In genomic region chr5:122401303-122401640, GRCm38 (mm10) we compare ENCODE assay signal across 8 mouse cellular contexts. TPM values are rescaled to one million over a fixed set of nuclear protein-coding genes. Genes with fewer than 3 reads are reported as not detected.
DNase-seq lines count a peak whose midpoint lies in the region; ATAC-seq and TF ChIP-seq lines count a peak whose summit lies in the region.

No protein-coding gene starts in this region.

- no peak overlapping the region for H3K9ac ChIP-seq in forebrain, postnatal 0 days
- H3K9ac ChIP-seq in forebrain, embryonic 13.5 days: no peak overlapping the region
- no peak overlapping the region for H3K9ac ChIP-seq in midbrain, embryonic 13.5 days (replicated peaks)

- H3K4me3 ChIP-seq in forebrain, postnatal 0 days (ENCODE audit: low read depth, low read length): no peak overlapping the region
- H3K4me3 ChIP-seq in forebrain, embryonic 13.5 days: no peak overlapping the region
- no peak overlapping the region for H3K4me3 ChIP-seq in midbrain, embryonic 13.5 days (replicated peaks)
- H3K4me3 ChIP-seq in testis, adult 2 months (ENCODE audit: control insufficient read depth, low read depth, low read length): no peak overlapping the region

- no peak overlapping the region for H3K27ac ChIP-seq in forebrain, postnatal 0 days (ENCODE audit: low read depth, low read length)
- no peak overlapping the region for H3K27ac ChIP-seq in forebrain, embryonic 13.5 days
- H3K27ac ChIP-seq in midbrain, embryonic 13.5 days: no peak overlapping the region
- no peak overlapping the region for H3K27ac ChIP-seq in testis, adult 2 months (ENCODE audit: control insufficient read depth, insufficient read depth, low read depth, low read length)

- no peaks in the 10 kb centered on the region for H3K9me3 ChIP-seq in forebrain, postnatal 0 days (ENCODE audit: low read length)
- no peaks in the 10 kb centered on the region for H3K9me3 ChIP-seq in forebrain, embryonic 13.5 days (replicated peaks)
- no peaks in the 10 kb centered on the region for H3K9me3 ChIP-seq in midbrain, embryonic 13.5 days

- peak; percentile 94 for TF ChIP-seq CTCF in forebrain, postnatal 0 days (IDR thresholded peaks at IDR 0.05; ENCODE audit: low read depth)
- peak; percentile 89 for TF ChIP-seq CTCF in testis, adult 2 months (IDR thresholded peaks at IDR 0.05; ENCODE audit: control insufficient read depth, insufficient read depth, insufficient replicate concordance, low read depth, low read length)

- H3K4me2 ChIP-seq in forebrain, postnatal 0 days (ENCODE audit: low read depth): no peak overlapping the region
- H3K4me2 ChIP-seq in forebrain, embryonic 13.5 days: no peak overlapping the region
- H3K4me2 ChIP-seq in midbrain, embryonic 13.5 days (replicated peaks): no peak overlapping the region

- no peak for TF ChIP-seq POLR2A in testis, adult 2 months (IDR thresholded peaks at IDR 0.05; ENCODE audit: control insufficient read depth, low read depth, low read length)

- ATAC-seq in forebrain, postnatal 0 days: peak; percentile 67; the same call in 1 of the 2 replicates
- no peak for ATAC-seq in forebrain, embryonic 13.5 days
- ATAC-seq in midbrain, embryonic 13.5 days: 0 out of 2 replicates have a peak, but pooled peaks have one; percentile 14

- peak; percentile 77 for DNase-seq in forebrain, postnatal 0 days
- DNase-seq in T-cell, adult 2 months (ENCODE audit: low spot score): peak; percentile 66
- peak; percentile 85 for DNase-seq in cerebellum, postnatal 36 days
- peak; percentile 75 for DNase-seq in heart, adult 8-10 months (ENCODE audit: low spot score)
- DNase-seq in left cerebral cortex, adult 11 months (ENCODE audit: low spot score): peak; percentile 57

- no peaks in the 10 kb centered on the region for H3K4me1 ChIP-seq in forebrain, postnatal 0 days (ENCODE audit: insufficient read depth)
- no peaks in the 10 kb centered on the region for H3K4me1 ChIP-seq in forebrain, embryonic 13.5 days
- 0 out of 2 replicates have a peak, but pooled peaks cover 4% of the 10 kb centered on the region for H3K4me1 ChIP-seq in midbrain, embryonic 13.5 days (replicated peaks)
- peaks cover 5% of the 10 kb centered on the region for H3K4me1 ChIP-seq in testis, adult 2 months (ENCODE audit: control insufficient read depth, insufficient read depth, low read length)

- 20% methylated on average over 8 of the region's 8 CpGs for WGBS in forebrain, postnatal 0 days
- WGBS in forebrain, embryonic 13.5 days: 14% methylated on average over 8 of the region's 8 CpGs
- 14% methylated on average over 8 of the region's 8 CpGs for WGBS in midbrain, embryonic 13.5 days

- H3K27me3 ChIP-seq in forebrain, postnatal 0 days (ENCODE audit: insufficient read depth, low read length): no peaks in the 10 kb centered on the region
- no peaks in the 10 kb centered on the region for H3K27me3 ChIP-seq in forebrain, embryonic 13.5 days
- no peaks in the 10 kb centered on the region for H3K27me3 ChIP-seq in midbrain, embryonic 13.5 days
- H3K27me3 ChIP-seq in testis, adult 2 months (ENCODE audit: control insufficient read depth, insufficient read depth, low read length): no peaks in the 10 kb centered on the region

- peaks cover 73% of the 10 kb centered on the region for H3K36me3 ChIP-seq in forebrain, postnatal 0 days (ENCODE audit: insufficient read depth)
- peaks cover 84% of the 10 kb centered on the region for H3K36me3 ChIP-seq in forebrain, embryonic 13.5 days (ENCODE audit: poor library complexity, severe bottlenecking)
- peaks cover 86% of the 10 kb centered on the region for H3K36me3 ChIP-seq in midbrain, embryonic 13.5 days
- H3K36me3 ChIP-seq in testis, adult 2 months (ENCODE audit: control insufficient read depth, insufficient read depth, low read length): no peaks in the 10 kb centered on the region

RNA-seq across cellular contexts. Expression of gene Arpc3, which starts 9.6 kb away (rescaled TPM):
- total RNA-seq in forebrain, postnatal 0 days (2014; rRNA removed): 234 and 357 TPM in 2 replicates
- 171 and 225 TPM in 2 replicates for polyA plus RNA-seq in forebrain, postnatal 0 days (2015; fragmentation: Nextera tagmentation; extraction: Ambion mirVana)
- 152 and 167 TPM in 2 replicates for polyA plus RNA-seq in forebrain, embryonic 13.5 days (2015; fragmentation: Nextera tagmentation; extraction: Ambion mirVana)
- total RNA-seq in heart, adult 8-10 months (2022): 10 to 100 TPM; 84.9 to 93.6 (median 88.1) TPM
- polyA plus RNA-seq in midbrain, embryonic 13.5 days (2015; fragmentation: Nextera tagmentation; extraction: Ambion mirVana): 140 and 173 TPM in 2 replicates
- polyA plus RNA-seq in testis, adult 2 months (2012; rRNA removed): 35.0 and 35.1 TPM in 2 replicates

RNA-seq across cellular contexts. Expression of gene Anapc7, which starts 20.2 kb away (rescaled TPM):
- 30.2 and 33.0 TPM in 2 replicates for total RNA-seq in forebrain, postnatal 0 days (2014; rRNA removed)
- 37.5 and 42.0 TPM in 2 replicates for polyA plus RNA-seq in forebrain, postnatal 0 days (2015; fragmentation: Nextera tagmentation; extraction: Ambion mirVana)
- 50.3 and 53.3 TPM in 2 replicates for polyA plus RNA-seq in forebrain, embryonic 13.5 days (2015; fragmentation: Nextera tagmentation; extraction: Ambion mirVana)
- total RNA-seq in heart, adult 8-10 months (2022): 10 to 100 TPM; 30.2 to 35.9 (median 33.9) TPM
- 52.7 and 53.9 TPM in 2 replicates for polyA plus RNA-seq in midbrain, embryonic 13.5 days (2015; fragmentation: Nextera tagmentation; extraction: Ambion mirVana)
- polyA plus RNA-seq in testis, adult 2 months (2012; rRNA removed): 16.1 and 16.2 TPM in 2 replicates

RNA-seq across cellular contexts. Expression of gene Fam216a, which starts 29.1 kb away (rescaled TPM):
- 136 and 141 TPM in 2 replicates for total RNA-seq in forebrain, postnatal 0 days (2014; rRNA removed)
- polyA plus RNA-seq in forebrain, postnatal 0 days (2015; fragmentation: Nextera tagmentation; extraction: Ambion mirVana): 147 and 150 TPM in 2 replicates
- 117 and 123 TPM in 2 replicates for polyA plus RNA-seq in forebrain, embryonic 13.5 days (2015; fragmentation: Nextera tagmentation; extraction: Ambion mirVana)
- 10 to 100 TPM; 11.6 to 14.3 (median 12.7) TPM for total RNA-seq in heart, adult 8-10 months (2022)
- polyA plus RNA-seq in midbrain, embryonic 13.5 days (2015; fragmentation: Nextera tagmentation; extraction: Ambion mirVana): 128 and 135 TPM in 2 replicates
- polyA plus RNA-seq in testis, adult 2 months (2012; rRNA removed): 171 and 178 TPM in 2 replicates

RNA-seq across cellular contexts. Expression of gene Gpn3, which starts 29.6 kb away (rescaled TPM):
- 31.2 and 37.6 TPM in 2 replicates for total RNA-seq in forebrain, postnatal 0 days (2014; rRNA removed)
- 41.0 and 44.2 TPM in 2 replicates for polyA plus RNA-seq in forebrain, postnatal 0 days (2015; fragmentation: Nextera tagmentation; extraction: Ambion mirVana)
- polyA plus RNA-seq in forebrain, embryonic 13.5 days (2015; fragmentation: Nextera tagmentation; extraction: Ambion mirVana): 56.9 and 58.7 TPM in 2 replicates
- total RNA-seq in heart, adult 8-10 months (2022): 10 to 100 TPM; 25.3 to 32.1 (median 30.4) TPM
- polyA plus RNA-seq in midbrain, embryonic 13.5 days (2015; fragmentation: Nextera tagmentation; extraction: Ambion mirVana): 50.8 and 51.8 TPM in 2 replicates
- 27.6 and 27.8 TPM in 2 replicates for polyA plus RNA-seq in testis, adult 2 months (2012; rRNA removed)

RNA-seq across cellular contexts. Expression of gene Vps29, which starts 47.1 kb away (rescaled TPM):
- 142 and 157 TPM in 2 replicates for total RNA-seq in forebrain, postnatal 0 days (2014; rRNA removed)
- polyA plus RNA-seq in forebrain, postnatal 0 days (2015; fragmentation: Nextera tagmentation; extraction: Ambion mirVana): 364 and 391 TPM in 2 replicates
- 228 and 236 TPM in 2 replicates for polyA plus RNA-seq in forebrain, embryonic 13.5 days (2015; fragmentation: Nextera tagmentation; extraction: Ambion mirVana)
- 100 to 1,000 TPM in 2 of 4 experiments, 10 to 100 TPM in 2; 91.9 to 113 (median 101) TPM for total RNA-seq in heart, adult 8-10 months (2022)
- 260 and 269 TPM in 2 replicates for polyA plus RNA-seq in midbrain, embryonic 13.5 days (2015; fragmentation: Nextera tagmentation; extraction: Ambion mirVana)
- polyA plus RNA-seq in testis, adult 2 months (2012; rRNA removed): 51.0 and 57.4 TPM in 2 replicates
